Mouse (Mus musculus): Measurements from ENCODE around the gene Ifne. TPM values are rescaled to one million over a fixed set of nuclear protein-coding genes. Genes with fewer than 3 reads are reported as not detected.
A peak's percentile ranks its signal among the peaks of the same experiment; 100 is the strongest.

The Ifne gene
- polyA plus RNA-seq, 1 experiment from 2014 or later: not detected

GRCm38 (mm10) chr4:88867366-88867925 lies 12.6 kb downstream of the Ifne start:
- no peak overlapping the region for H3K27ac ChIP-seq (ENCODE audit: low read depth)
- H3K4me2 ChIP-seq: peak overlapping the region; percentile 87
- DNase-seq (peak; percentile 87), ATAC-seq (ENCODE audit: insufficient read depth) (peak; percentile 79)
- peaks cover 4% of the 10 kb centered on the region; the same call in 1 of the 2 replicates for H3K27me3 ChIP-seq (ENCODE audit: insufficient read depth, low read length)
- TF ChIP-seq CTCF (IDR thresholded peaks at IDR 0.05; ENCODE audit: low read depth): peak; percentile 94
- no peaks in the 10 kb centered on the region for H3K9me3 ChIP-seq (ENCODE audit: low read depth, low read length)
- H3K4me1 ChIP-seq (ENCODE audit: insufficient read depth): no peaks in the 10 kb centered on the region
- no peaks in the 10 kb centered on the region for H3K36me3 ChIP-seq (ENCODE audit: insufficient read depth)
- H3K9ac ChIP-seq: no peak overlapping the region
- H3K4me3 ChIP-seq (ENCODE audit: low read depth, low read length): peak overlapping the region; percentile 51
- 1% methylated on average over 8 of the region's 8 CpGs for WGBS

- Histone ChIP-seq H3K4me1 (ENCODE audit: insufficient read depth) (no peaks in the 10 kb centered on the region), H3K4me3 (ENCODE audit: low read depth, low read length) (no peak overlapping the region), H3K4me2 (no peak overlapping the region), H3K36me3 (ENCODE audit: insufficient read depth) (no peaks in the 10 kb centered on the region), H3K9ac (no peak overlapping the region), H3K27ac (ENCODE audit: low read depth) (no peak overlapping the region), H3K27me3 (ENCODE audit: insufficient read depth, low read length) (peaks cover 4% of the 10 kb centered on the region; the same call in 1 of the 2 replicates), H3K9me3 (ENCODE audit: low read depth, low read length) (no peaks in the 10 kb centered on the region)
- no peak for ATAC-seq (ENCODE audit: insufficient read depth)
- no peak for TF ChIP-seq CTCF (IDR thresholded peaks at IDR 0.05; ENCODE audit: low read depth)
- 42% methylated on average over 6 of the region's 6 CpGs for WGBS
- DNase-seq: no peak
Observed at GRCm38 (mm10) chr4:88865011-88865569, 14.9 kb downstream of the Ifne start.

- no peak overlapping the region for H3K4me2 ChIP-seq
- no peak overlapping the region for H3K9ac ChIP-seq
- DNase-seq (no peak), ATAC-seq (ENCODE audit: insufficient read depth) (no peak)
- H3K27me3 ChIP-seq (ENCODE audit: insufficient read depth, low read length): peaks cover 4% of the 10 kb centered on the region; the same call in 1 of the 2 replicates
- no peak overlapping the region for H3K27ac ChIP-seq (ENCODE audit: low read depth)
- TF ChIP-seq CTCF (IDR thresholded peaks at IDR 0.05; ENCODE audit: low read depth): no peak
- no peaks in the 10 kb centered on the region for H3K36me3 ChIP-seq (ENCODE audit: insufficient read depth)
- H3K4me1 ChIP-seq (ENCODE audit: insufficient read depth): no peaks in the 10 kb centered on the region
- 50% methylated on average over 9 of the region's 9 CpGs for WGBS
- no peaks in the 10 kb centered on the region for H3K9me3 ChIP-seq (ENCODE audit: low read depth, low read length)
- no peak overlapping the region for H3K4me3 ChIP-seq (ENCODE audit: low read depth, low read length)
Observed at GRCm38 (mm10) chr4:88864599-88864998, 15.4 kb downstream of the Ifne start.

- DNase-seq: no peak
- no peak for ATAC-seq (ENCODE audit: insufficient read depth)
- TF ChIP-seq CTCF (IDR thresholded peaks at IDR 0.05; ENCODE audit: low read depth): no peak
- Histone ChIP-seq H3K4me1 (ENCODE audit: insufficient read depth) (no peaks in the 10 kb centered on the region), H3K4me3 (ENCODE audit: low read depth, low read length) (no peak overlapping the region), H3K4me2 (no peak overlapping the region), H3K9ac (no peak overlapping the region), H3K27ac (ENCODE audit: low read depth) (no peak overlapping the region), H3K9me3 (ENCODE audit: low read depth, low read length) (no peaks in the 10 kb centered on the region), H3K27me3 (ENCODE audit: insufficient read depth, low read length) (peaks cover 4% of the 10 kb centered on the region; the same call in 1 of the 2 replicates), H3K36me3 (ENCODE audit: insufficient read depth) (no peaks in the 10 kb centered on the region)
- WGBS: 5% methylated on average over 7 of the region's 7 CpGs
Observed at GRCm38 (mm10) chr4:88863309-88863708, 16.7 kb downstream of the Ifne start.

GRCm38 (mm10) chr4:88859214-88859613 lies 20.8 kb downstream of the Ifne start:
- 0 out of 2 replicates have a peak, but pooled peaks cover 4% of the 10 kb centered on the region for H3K27me3 ChIP-seq (ENCODE audit: insufficient read depth, low read length)
- H3K27ac ChIP-seq (ENCODE audit: low read depth): no peak overlapping the region
- H3K36me3 ChIP-seq (ENCODE audit: insufficient read depth): no peaks in the 10 kb centered on the region
- no peak for TF ChIP-seq CTCF (IDR thresholded peaks at IDR 0.05; ENCODE audit: low read depth)
- no peaks in the 10 kb centered on the region for H3K4me1 ChIP-seq (ENCODE audit: insufficient read depth)
- H3K4me2 ChIP-seq: no peak overlapping the region
- DNase-seq (no peak), ATAC-seq (ENCODE audit: insufficient read depth) (no peak)
- H3K4me3 ChIP-seq (ENCODE audit: low read depth, low read length): no peak overlapping the region
- H3K9ac ChIP-seq: no peak overlapping the region
- H3K9me3 ChIP-seq (ENCODE audit: low read depth, low read length): no peaks in the 10 kb centered on the region

GRCm38 (mm10) chr4:88851026-88851763 lies 28.8 kb downstream of the Ifne start:
- H3K4me2 ChIP-seq: no peak overlapping the region
- no peaks in the 10 kb centered on the region for H3K36me3 ChIP-seq (ENCODE audit: insufficient read depth)
- 68% methylated on average over 4 of the region's 4 CpGs for WGBS
- no peak overlapping the region for H3K9ac ChIP-seq
- no peak overlapping the region for H3K4me3 ChIP-seq (ENCODE audit: low read depth, low read length)
- no peak for DNase-seq
- no peak for TF ChIP-seq CTCF (IDR thresholded peaks at IDR 0.05; ENCODE audit: low read depth)
- H3K27me3 ChIP-seq (ENCODE audit: insufficient read depth, low read length): no peaks in the 10 kb centered on the region
- H3K9me3 ChIP-seq (ENCODE audit: low read depth, low read length): no peaks in the 10 kb centered on the region
- no peaks in the 10 kb centered on the region for H3K4me1 ChIP-seq (ENCODE audit: insufficient read depth)
- ATAC-seq (ENCODE audit: insufficient read depth): no peak
- no peak overlapping the region for H3K27ac ChIP-seq (ENCODE audit: low read depth)

GRCm38 (mm10) chr4:88849698-88850097 lies 30.3 kb downstream of the Ifne start, which contains the start of gene Ifna1:
Ifna1 (plus strand) TSS chr4:88850087.
- no peaks in the 10 kb centered on the region for H3K4me1 ChIP-seq (ENCODE audit: insufficient read depth)

More at GRCm38 (mm10) chr4:88849698-88850097, 30.3 kb downstream of the Ifne start, which contains the start of gene Ifna1:
- Histone ChIP-seq H3K4me2 (no peak within 1 kb of the TSS), H3K9me3 (ENCODE audit: low read depth, low read length) (no peaks in the 10 kb centered on the region), H3K27me3 (ENCODE audit: insufficient read depth, low read length) (no peaks in the 10 kb centered on the region), H3K9ac (no peak within 1 kb of the TSS), H3K4me3 (ENCODE audit: low read depth, low read length) (no peak within 1 kb of the TSS), H3K27ac (ENCODE audit: low read depth) (no peak within 1 kb of the TSS), H3K36me3 (ENCODE audit: insufficient read depth) (no peaks in the 10 kb centered on the region)
- no peak for TF ChIP-seq CTCF (IDR thresholded peaks at IDR 0.05; ENCODE audit: low read depth)
- 85% methylated on average over 1 of the region's 1 CpGs for WGBS
- DNase-seq (no peak), ATAC-seq (ENCODE audit: insufficient read depth) (no peak)
